Mouse (Mus musculus) right cerebral cortex, adult 18-20 months (tissue): ENCODE results near the gene Nepro.

Experiments
- DNase-seq: peaks from one replicate; pipeline ENCODE4 v3.0.0; 2022; ENCODE audit warnings: mixed read lengths

Nepro gene

GRCm38 (mm10) chr16:44772577-44772976 is 48.5 kb downstream of the Nepro start:
- no peak for DNase-seq

GRCm38 (mm10) chr16:44773673-44774072 is 49.6 kb downstream of the Nepro start:
- no peak for DNase-seq

- no peak for DNase-seq
Measured at GRCm38 (mm10) chr16:44774201-44774600, 50.1 kb downstream of the Nepro start.

- peak; percentile 44 for DNase-seq
Measured at GRCm38 (mm10) chr16:44778538-44779147, 54.5 kb downstream of the Nepro start.

- no peak for DNase-seq
Measured at GRCm38 (mm10) chr16:44779494-44779893, 55.4 kb downstream of the Nepro start.

GRCm38 (mm10) chr16:44780751-44781150 is 56.6 kb downstream of the Nepro start:
- no peak for DNase-seq
